Mouse (Mus musculus): ENCODE results near the gene Plin3. TPM values are rescaled to one million over a fixed set of nuclear protein-coding genes. Genes with fewer than 3 reads are reported as not detected.
A peak's percentile ranks its signal among the peaks of the same experiment; 100 is the strongest.

The Plin3 gene
- polyA plus RNA-seq, 1 experiment from 2014 or later, result 106 TPM

GRCm38 (mm10) chr17:56289371-56290331 lies 3.0 kb downstream of the Plin3 start:
- WGBS, result 2% methylated on average over 23 of the region's 23 CpGs
- ATAC-seq (ENCODE audit: low FRiP score, low TSS enrichment), result peak; percentile 5
- peak overlapping the region; percentile 59 for H3K4me3 ChIP-seq (ENCODE audit: low read length)
- H3K27ac ChIP-seq (ENCODE audit: low read length), result peak overlapping the region; percentile 98
- peaks cover 42% of the 10 kb centered on the region for H3K4me1 ChIP-seq (ENCODE audit: insufficient read depth, low read length)
- H3K27me3 ChIP-seq (ENCODE audit: insufficient read depth, low read length), result no peaks in the 10 kb centered on the region
- peaks cover 21% of the 10 kb centered on the region for H3K36me3 ChIP-seq (ENCODE audit: insufficient read depth, low read length)
- no peaks in the 10 kb centered on the region for H3K9me3 ChIP-seq (ENCODE audit: low read length)
- H3K4me2 ChIP-seq (replicated peaks; ENCODE audit: low read depth, low read length), result peak overlapping the region; percentile 65
- H3K9ac ChIP-seq (replicated peaks; ENCODE audit: low read length), result peak overlapping the region; percentile 73

GRCm38 (mm10) chr17:56288866-56289265 lies 3.8 kb downstream of the Plin3 start:
- ATAC-seq (ENCODE audit: low FRiP score, low TSS enrichment), result no peak
- Histone ChIP-seq H3K9me3 (ENCODE audit: low read length) (no peaks in the 10 kb centered on the region), H3K36me3 (ENCODE audit: insufficient read depth, low read length) (peaks cover 29% of the 10 kb centered on the region), H3K4me1 (ENCODE audit: insufficient read depth, low read length) (peaks cover 42% of the 10 kb centered on the region), H3K27ac (ENCODE audit: low read length) (peak overlapping the region; percentile 98), H3K27me3 (ENCODE audit: insufficient read depth, low read length) (no peaks in the 10 kb centered on the region), H3K4me2 (replicated peaks; ENCODE audit: low read depth, low read length) (peak overlapping the region; percentile 65), H3K9ac (replicated peaks; ENCODE audit: low read length) (peak overlapping the region; percentile 73), H3K4me3 (ENCODE audit: low read length) (peak overlapping the region; percentile 59)
- 36% methylated on average over 3 of the region's 3 CpGs for WGBS

- WGBS, result 56% methylated on average over 3 of the region's 3 CpGs
- 0 out of 2 replicates have a peak, but pooled peaks have one; percentile 22 for ATAC-seq (ENCODE audit: low FRiP score, low TSS enrichment)
These were observed 4.8 kb downstream of the Plin3 start for GRCm38 (mm10) chr17:56287830-56288229.

GRCm38 (mm10) chr17:56285995-56286394 lies 6.7 kb downstream of the Plin3 start:
- H3K27ac ChIP-seq (ENCODE audit: low read length), result no peak overlapping the region
- WGBS, result 94% methylated on average over 11 of the region's 11 CpGs
- H3K4me2 ChIP-seq (replicated peaks; ENCODE audit: low read depth, low read length), result no peak overlapping the region
- H3K4me1 ChIP-seq (ENCODE audit: insufficient read depth, low read length), result peaks cover 28% of the 10 kb centered on the region
- H3K4me3 ChIP-seq (ENCODE audit: low read length), result no peak overlapping the region
- peaks cover 43% of the 10 kb centered on the region for H3K36me3 ChIP-seq (ENCODE audit: insufficient read depth, low read length)
- no peaks in the 10 kb centered on the region for H3K27me3 ChIP-seq (ENCODE audit: insufficient read depth, low read length)
- H3K9ac ChIP-seq (replicated peaks; ENCODE audit: low read length), result no peak overlapping the region
- no peak for ATAC-seq (ENCODE audit: low FRiP score, low TSS enrichment)
- no peaks in the 10 kb centered on the region for H3K9me3 ChIP-seq (ENCODE audit: low read length)

More at GRCm38 (mm10) chr17:56287830-56288229, 4.8 kb downstream of the Plin3 start:
- H3K4me3 ChIP-seq (ENCODE audit: low read length), result peak overlapping the region; percentile 24; the same call in 1 of the 2 replicates
- H3K9me3 ChIP-seq (ENCODE audit: low read length), result no peaks in the 10 kb centered on the region
- peak overlapping the region; percentile 41 for H3K4me2 ChIP-seq (replicated peaks; ENCODE audit: low read depth, low read length)
- H3K36me3 ChIP-seq (ENCODE audit: insufficient read depth, low read length), result peaks cover 31% of the 10 kb centered on the region
- peaks cover 42% of the 10 kb centered on the region for H3K4me1 ChIP-seq (ENCODE audit: insufficient read depth, low read length)
- H3K27ac ChIP-seq (ENCODE audit: low read length), result peak overlapping the region; percentile 98
- H3K27me3 ChIP-seq (ENCODE audit: insufficient read depth, low read length), result no peaks in the 10 kb centered on the region
- H3K9ac ChIP-seq (replicated peaks; ENCODE audit: low read length), result peak overlapping the region; percentile 56

- 92% methylated on average over 8 of the region's 8 CpGs for WGBS
- Histone ChIP-seq H3K4me3 (ENCODE audit: low read length) (no peak overlapping the region), H3K36me3 (ENCODE audit: insufficient read depth, low read length) (peaks cover 53% of the 10 kb centered on the region), H3K27ac (ENCODE audit: low read length) (no peak overlapping the region), H3K9ac (replicated peaks; ENCODE audit: low read length) (no peak overlapping the region), H3K27me3 (ENCODE audit: insufficient read depth, low read length) (no peaks in the 10 kb centered on the region), H3K9me3 (ENCODE audit: low read length) (no peaks in the 10 kb centered on the region), H3K4me1 (ENCODE audit: insufficient read depth, low read length) (peaks cover 8% of the 10 kb centered on the region), H3K4me2 (replicated peaks; ENCODE audit: low read depth, low read length) (no peak overlapping the region)
- ATAC-seq (ENCODE audit: low FRiP score, low TSS enrichment), result no peak
These were observed 9.4 kb downstream of the Plin3 start for GRCm38 (mm10) chr17:56283316-56283715.

GRCm38 (mm10) chr17:56282802-56283201 lies 9.9 kb downstream of the Plin3 start:
- H3K36me3 ChIP-seq (ENCODE audit: insufficient read depth, low read length), result peaks cover 56% of the 10 kb centered on the region
- no peak overlapping the region for H3K4me3 ChIP-seq (ENCODE audit: low read length)
- no peak overlapping the region for H3K4me2 ChIP-seq (replicated peaks; ENCODE audit: low read depth, low read length)
- no peak overlapping the region for H3K27ac ChIP-seq (ENCODE audit: low read length)
- no peaks in the 10 kb centered on the region for H3K9me3 ChIP-seq (ENCODE audit: low read length)
- no peak overlapping the region for H3K9ac ChIP-seq (replicated peaks; ENCODE audit: low read length)
- H3K4me1 ChIP-seq (ENCODE audit: insufficient read depth, low read length), result peaks cover 6% of the 10 kb centered on the region
- H3K27me3 ChIP-seq (ENCODE audit: insufficient read depth, low read length), result no peaks in the 10 kb centered on the region
- no peak for ATAC-seq (ENCODE audit: low FRiP score, low TSS enrichment)
- 94% methylated on average over 4 of the region's 4 CpGs for WGBS

- Histone ChIP-seq H3K27ac (ENCODE audit: low read length) (no peak overlapping the region), H3K4me1 (ENCODE audit: insufficient read depth, low read length) (peaks cover 12% of the 10 kb centered on the region), H3K9me3 (ENCODE audit: low read length) (no peaks in the 10 kb centered on the region), H3K27me3 (ENCODE audit: insufficient read depth, low read length) (no peaks in the 10 kb centered on the region), H3K36me3 (ENCODE audit: insufficient read depth, low read length) (peaks cover 51% of the 10 kb centered on the region), H3K9ac (replicated peaks; ENCODE audit: low read length) (no peak overlapping the region), H3K4me3 (ENCODE audit: low read length) (no peak overlapping the region), H3K4me2 (replicated peaks; ENCODE audit: low read depth, low read length) (no peak overlapping the region)
- 88% methylated on average over 12 of the region's 12 CpGs for WGBS
- ATAC-seq (ENCODE audit: low FRiP score, low TSS enrichment), result no peak
These were observed 11.5 kb downstream of the Plin3 start for GRCm38 (mm10) chr17:56281193-56281592.

GRCm38 (mm10) chr17:56279481-56280155 lies 13.1 kb downstream of the Plin3 start:
- H3K27me3 ChIP-seq (ENCODE audit: insufficient read depth, low read length), result no peaks in the 10 kb centered on the region
- 90% methylated on average over 12 of the region's 12 CpGs for WGBS
- H3K27ac ChIP-seq (ENCODE audit: low read length), result no peak overlapping the region
- ATAC-seq (ENCODE audit: low FRiP score, low TSS enrichment), result no peak
- H3K9me3 ChIP-seq (ENCODE audit: low read length), result no peaks in the 10 kb centered on the region
- no peak overlapping the region for H3K4me3 ChIP-seq (ENCODE audit: low read length)
- H3K4me1 ChIP-seq (ENCODE audit: insufficient read depth, low read length), result peaks cover 17% of the 10 kb centered on the region
- peaks cover 35% of the 10 kb centered on the region for H3K36me3 ChIP-seq (ENCODE audit: insufficient read depth, low read length)
- H3K9ac ChIP-seq (replicated peaks; ENCODE audit: low read length), result no peak overlapping the region
- H3K4me2 ChIP-seq (replicated peaks; ENCODE audit: low read depth, low read length), result no peak overlapping the region

- Histone ChIP-seq H3K36me3 (ENCODE audit: insufficient read depth, low read length) (peaks cover 27% of the 10 kb centered on the region), H3K4me1 (ENCODE audit: insufficient read depth, low read length) (peaks cover 22% of the 10 kb centered on the region), H3K27me3 (ENCODE audit: insufficient read depth, low read length) (no peaks in the 10 kb centered on the region), H3K27ac (ENCODE audit: low read length) (peak overlapping the region; percentile 86; the same call in 1 of the 2 replicates), H3K4me3 (ENCODE audit: low read length) (no peak overlapping the region), H3K9me3 (ENCODE audit: low read length) (no peaks in the 10 kb centered on the region), H3K9ac (replicated peaks; ENCODE audit: low read length) (no peak overlapping the region), H3K4me2 (replicated peaks; ENCODE audit: low read depth, low read length) (no peak overlapping the region)
- WGBS, result 93% methylated on average over 5 of the region's 5 CpGs
- ATAC-seq (ENCODE audit: low FRiP score, low TSS enrichment), result no peak
These were observed 14.3 kb downstream of the Plin3 start for GRCm38 (mm10) chr17:56278340-56278739.

Data from kidney, embryonic 16.5 days (tissue).